Mouse (Mus musculus) 416B (cell line): ENCODE data around the gene M1ap.

Experiments used
- DNase-seq: peaks from one replicate; pipeline ENCODE4 v3.0.0; 2011; ENCODE audit warnings: low read depth

Gene M1ap

GRCm38 (mm10) chr6:82946651-82947050, at the start of gene M1ap:
TSS of gene M1ap (plus strand) at chr6:82946902.
- no peak for DNase-seq

GRCm38 (mm10) chr6:82897311-82897710, 49.4 kb upstream of the M1ap start:
- DNase-seq, result no peak

GRCm38 (mm10) chr6:82898227-82898626, 48.5 kb upstream of the M1ap start:
- no peak for DNase-seq

- DNase-seq, result no peak
Measured at GRCm38 (mm10) chr6:82898745-82899144, 48.0 kb upstream of the M1ap start.

DNA sequence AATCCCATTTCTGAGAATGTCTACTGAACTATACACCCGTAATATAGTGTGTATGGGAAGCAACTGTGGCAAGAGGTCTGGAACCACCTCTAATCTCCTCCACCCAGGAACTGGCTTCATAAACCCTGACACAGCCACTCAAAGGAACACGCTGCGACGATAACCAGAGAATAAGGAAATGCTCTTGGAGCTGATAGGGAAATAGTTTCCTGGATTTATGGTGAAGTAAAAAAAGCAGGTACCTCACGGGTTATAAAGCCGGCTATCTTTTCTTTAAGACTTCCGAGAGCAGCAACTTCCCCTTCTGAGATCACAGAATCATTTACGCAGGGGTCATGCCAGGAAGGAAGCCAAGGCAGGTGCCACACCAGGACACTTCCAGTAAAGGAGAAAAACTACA, 44.1 kb upstream of the M1ap start:
- DNase-seq, result peak; percentile 95

DNA sequence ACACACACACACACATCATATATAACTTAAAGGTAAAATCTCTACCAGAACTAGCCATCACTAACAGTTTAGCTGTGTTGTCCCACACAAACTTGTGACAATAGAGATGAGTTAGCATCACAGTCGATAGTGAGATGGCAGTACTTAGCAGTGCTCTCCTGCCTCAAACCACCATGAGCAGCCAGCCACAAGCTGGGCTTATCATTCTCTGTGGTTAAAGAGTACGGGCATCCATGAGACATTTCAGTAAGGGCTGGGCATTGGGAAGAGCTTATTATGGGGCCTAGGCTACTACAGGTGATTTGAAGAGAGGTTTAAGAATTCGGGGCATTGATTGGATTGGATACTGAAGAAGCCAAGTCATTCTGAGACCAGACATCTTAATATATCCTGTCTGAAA, 39.7 kb upstream of the M1ap start:
- DNase-seq, result no peak

GRCm38 (mm10) chr6:82908034-82908433, 38.7 kb upstream of the M1ap start:
- peak; percentile 75 for DNase-seq

DNA sequence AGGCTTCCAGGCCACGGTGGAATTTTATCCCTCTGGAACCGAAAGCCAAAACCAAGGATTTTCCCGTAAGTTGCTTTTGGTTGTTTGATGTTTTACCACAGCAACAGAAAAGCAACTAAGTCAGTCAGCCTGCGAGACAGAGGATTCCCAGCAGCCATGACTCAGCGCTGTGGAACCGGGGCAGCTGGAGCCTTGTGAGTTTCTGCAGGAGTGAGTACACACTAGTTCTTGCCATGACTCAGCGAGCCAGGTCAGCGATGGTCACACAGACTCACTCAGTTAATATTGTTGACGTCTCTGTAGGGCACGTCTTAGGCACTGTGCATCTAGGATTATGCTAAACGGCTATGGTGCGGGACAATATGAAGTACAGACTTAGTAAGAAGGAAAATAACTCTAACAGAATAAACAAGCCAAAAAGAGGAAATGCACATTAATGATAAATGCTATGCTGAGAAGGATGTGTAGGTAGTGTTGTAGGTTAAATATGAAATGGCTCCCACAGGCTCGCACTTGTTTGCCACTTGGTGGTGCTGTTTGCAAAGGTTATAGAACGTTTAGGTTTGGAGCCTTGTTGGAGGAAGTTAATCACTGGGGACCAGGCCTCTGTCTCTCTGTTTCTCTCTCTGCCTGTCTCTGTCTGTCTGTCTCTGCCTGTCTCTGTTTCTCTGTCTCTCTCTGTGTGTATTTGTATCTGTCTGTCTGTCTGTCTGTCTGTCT, 37.4 kb upstream of the M1ap start:
- DNase-seq, result peak; percentile 95

DNA sequence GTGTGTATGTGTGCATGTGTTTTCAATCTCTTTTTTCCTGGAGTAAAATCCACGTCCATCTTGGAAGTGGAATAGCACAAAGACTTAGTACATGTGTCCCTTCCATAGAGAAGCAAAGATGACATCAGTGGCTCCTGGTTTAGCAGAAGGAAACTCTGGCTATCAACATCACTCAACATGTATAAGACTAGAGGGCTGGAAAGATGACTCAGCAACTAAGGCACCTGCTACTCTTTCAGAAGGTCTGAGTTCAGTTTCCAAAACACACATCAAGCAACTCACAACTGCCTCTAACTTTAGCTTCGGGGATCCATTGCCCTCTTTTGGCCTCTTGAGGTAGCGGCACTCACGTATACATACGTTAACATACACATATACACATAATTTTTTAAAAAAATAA, 35.4 kb upstream of the M1ap start:
- DNase-seq, result peak; percentile 77

DNA sequence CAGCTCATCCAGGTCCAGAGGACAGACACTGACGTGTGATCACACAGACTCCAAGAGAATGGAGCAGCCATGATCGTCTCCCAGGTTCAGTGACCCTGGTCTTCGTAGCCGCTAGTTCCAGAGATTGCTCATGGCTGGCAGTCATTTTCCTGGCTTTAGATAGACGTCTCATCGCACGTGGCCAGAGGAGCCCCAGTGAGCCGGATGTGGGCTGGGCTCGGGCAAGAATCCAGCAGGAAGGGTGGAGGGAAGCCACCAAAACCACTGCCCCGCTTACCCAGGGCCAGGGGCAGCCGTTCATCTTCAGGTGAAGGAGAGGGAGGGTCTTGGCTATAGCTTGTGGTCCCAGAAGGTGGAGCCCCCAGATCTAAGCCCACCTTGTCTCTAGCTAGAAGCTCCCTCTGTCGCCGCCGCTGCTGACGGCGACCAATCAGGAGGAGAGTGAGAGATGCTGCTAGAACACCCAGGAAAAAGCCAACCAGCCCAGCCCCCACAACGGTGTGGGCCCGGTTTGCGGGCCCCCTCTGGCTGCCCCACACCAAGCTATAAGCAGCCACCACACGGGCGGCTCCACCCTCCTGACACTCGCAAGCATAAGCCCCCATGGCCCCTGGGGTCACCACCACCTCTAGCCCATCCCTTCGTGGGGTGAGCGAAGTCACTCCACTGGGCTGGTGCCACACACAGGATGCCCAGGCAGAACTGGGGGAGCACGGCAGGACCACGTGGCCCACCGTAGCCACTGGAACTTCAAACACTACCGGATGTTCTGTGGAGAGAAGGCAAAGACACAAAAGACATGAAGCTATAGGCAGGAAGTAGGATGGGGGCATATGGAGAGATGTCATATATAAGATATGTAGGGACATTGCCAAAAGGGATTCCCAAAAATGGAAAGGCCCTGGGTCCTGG, 33.1 kb upstream of the M1ap start:
- DNase-seq, result peak; percentile 84

GRCm38 (mm10) chr6:82915889-82916288, 30.8 kb upstream of the M1ap start:
- peak; percentile 63 for DNase-seq

- no peak for DNase-seq
Measured at GRCm38 (mm10) chr6:82916459-82916858, 30.2 kb upstream of the M1ap start.

DNA sequence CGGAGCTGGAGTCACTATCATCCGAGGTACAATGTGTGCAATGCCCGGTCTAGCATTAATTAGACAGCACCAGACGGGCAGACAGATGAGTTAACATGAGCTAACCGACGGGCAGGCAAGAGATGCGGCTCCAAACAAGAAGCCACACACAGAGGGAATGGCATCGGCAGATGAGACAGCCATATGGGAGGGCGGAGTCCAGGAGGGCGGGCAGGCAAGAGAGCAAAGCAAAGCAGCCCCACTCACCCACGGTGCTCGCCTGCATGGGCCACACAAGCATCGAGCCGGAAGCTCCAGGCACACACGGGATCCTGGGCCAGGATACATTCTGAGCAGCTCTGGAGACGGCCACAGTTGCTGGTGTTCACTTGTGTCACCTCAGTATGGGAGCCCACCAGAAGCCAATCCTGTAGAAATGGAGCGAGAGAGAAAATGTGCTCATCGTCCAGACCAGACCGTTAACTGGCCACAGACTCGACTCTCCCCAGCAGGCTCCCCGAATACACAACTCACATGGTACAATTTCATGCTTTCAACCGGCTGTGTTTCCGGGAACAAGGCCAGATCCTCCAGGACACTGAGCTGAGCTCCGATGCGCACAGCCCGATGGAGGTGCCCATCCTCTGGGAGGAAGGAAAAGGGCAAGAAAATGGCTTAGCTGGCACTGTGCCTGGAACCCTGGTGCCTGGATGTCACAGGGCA, 29.5 kb upstream of the M1ap start:
- DNase-seq, result no peak

GRCm38 (mm10) chr6:82917778-82918129, 28.9 kb upstream of the M1ap start:
- DNase-seq, result no peak

- no peak for DNase-seq
Measured at GRCm38 (mm10) chr6:82918371-82918770, 28.3 kb upstream of the M1ap start.

DNA sequence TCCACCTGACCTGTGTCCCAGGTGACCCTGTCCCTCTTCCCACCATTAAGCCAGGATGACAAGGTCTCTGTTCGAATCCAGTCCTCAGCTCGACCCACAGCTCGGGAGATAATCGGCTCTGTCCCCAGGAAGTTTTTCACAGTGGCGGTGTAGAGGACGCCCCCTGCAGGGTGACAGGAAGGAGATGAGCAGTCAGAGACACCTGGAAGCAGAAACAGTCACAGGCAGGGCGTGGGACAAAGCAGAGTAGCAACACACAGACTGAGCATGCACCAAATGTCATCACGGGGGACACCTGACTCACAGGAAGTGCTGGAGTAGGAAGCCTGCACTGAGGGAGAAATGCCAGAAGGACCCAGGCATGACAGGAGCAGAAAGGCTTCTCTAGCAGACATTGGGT, 27.2 kb upstream of the M1ap start:
- no peak for DNase-seq

GRCm38 (mm10) chr6:82921426-82922224, 25.1 kb upstream of the M1ap start:
- peak; percentile 22 for DNase-seq

DNA sequence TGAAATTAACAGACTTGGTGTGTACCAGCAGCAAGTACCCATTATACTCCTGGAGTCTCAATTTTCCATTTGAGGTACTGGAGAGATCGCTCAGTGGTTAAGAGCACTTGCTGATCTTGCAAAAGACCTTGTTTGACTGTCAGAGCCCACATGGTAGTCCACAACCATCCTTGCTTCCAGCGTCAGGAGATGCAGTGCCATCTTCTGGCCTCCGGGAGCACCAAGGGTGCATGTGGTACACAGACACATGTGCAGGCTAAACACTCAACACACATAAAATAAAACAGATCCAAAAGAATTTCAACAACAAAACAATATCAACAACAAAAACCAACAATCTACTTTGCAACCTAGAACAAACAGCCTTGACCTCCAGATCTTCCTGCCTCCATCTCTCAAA, 21.7 kb upstream of the M1ap start:
- peak; percentile 52 for DNase-seq

DNA sequence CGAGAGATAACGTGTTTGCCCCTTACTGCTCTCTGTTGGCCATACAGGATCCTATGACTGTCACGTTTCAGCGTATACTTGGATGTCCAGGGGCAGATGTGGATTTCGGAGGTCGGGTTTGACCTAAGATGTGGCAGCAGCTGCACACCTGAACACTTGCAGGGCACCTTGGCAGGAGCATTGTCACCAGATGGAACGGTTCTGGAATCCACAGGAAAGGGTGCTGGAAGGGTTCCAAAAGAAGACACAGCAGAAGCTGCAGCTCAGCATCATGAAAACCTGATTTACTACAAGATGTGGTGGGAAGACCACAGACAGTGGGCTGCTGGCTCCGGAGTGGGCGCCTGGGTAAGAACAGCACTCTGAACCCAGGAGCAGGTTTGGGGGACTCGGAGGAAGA, 20.6 kb upstream of the M1ap start:
- DNase-seq, result no peak

DNA sequence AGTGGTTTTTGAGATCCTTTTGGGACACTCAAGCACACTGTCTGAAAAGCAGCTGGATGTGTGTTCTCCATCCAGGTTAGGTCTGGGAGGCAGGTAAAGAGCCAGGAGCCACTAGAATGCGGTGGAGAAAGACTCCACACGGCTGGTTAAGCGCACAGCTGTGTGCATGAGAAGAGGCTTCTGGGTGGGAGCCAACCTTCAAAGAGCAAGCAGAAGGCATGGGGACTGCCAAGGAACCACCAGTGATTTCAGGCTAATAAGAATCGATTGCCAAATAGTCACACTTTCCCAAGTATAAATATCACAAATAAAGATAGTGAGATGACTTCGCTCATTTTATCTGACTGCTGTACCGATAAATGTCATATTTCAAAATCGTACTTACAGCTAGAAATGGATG, 20.2 kb upstream of the M1ap start:
- DNase-seq, result no peak

- DNase-seq, result no peak
Measured at GRCm38 (mm10) chr6:82927617-82928016, 19.1 kb upstream of the M1ap start.
